Mouse (Mus musculus): Measurements from ENCODE around the gene Bad.
"Not testable (repeated sequence)": the region's sequence is repeated elsewhere in the genome, so short reads cannot be mapped to it uniquely, and the experiment has no call there.

Bad gene

DNA sequence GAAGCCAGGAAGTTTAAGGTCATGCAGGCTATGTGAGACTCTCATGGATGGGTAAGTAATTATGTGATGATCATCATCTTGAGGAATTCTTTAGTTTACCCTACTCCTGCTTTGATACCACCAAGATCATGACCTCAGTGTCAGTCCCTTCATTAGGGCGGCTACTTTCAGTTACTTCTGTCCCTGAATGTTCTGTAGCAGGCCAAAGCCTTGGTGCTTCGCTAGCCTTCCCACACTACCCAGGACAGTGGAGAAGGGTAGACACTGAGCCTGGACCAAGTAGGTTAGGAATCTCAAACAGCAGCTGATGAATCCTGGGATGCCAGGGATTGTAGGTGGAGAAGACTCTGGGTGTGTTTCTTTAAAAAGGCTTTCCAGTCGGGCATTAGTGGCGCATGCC is 39.8 kb downstream of the Bad start:
- in situ Hi-C loops (cut with MboI, MseI): no loop called here

- in situ Hi-C loops (cut with MboI, MseI): no loop called here
Measured at GRCm38 (mm10) chr19:6983621-6984020, 42.0 kb downstream of the Bad start.

GRCm38 (mm10) chr19:6985300-6985699 is 43.6 kb downstream of the Bad start:
- in situ Hi-C loops (cut with MboI, MseI): no loop called here

GRCm38 (mm10) chr19:6985951-6986708 is 44.5 kb downstream of the Bad start:
- in situ Hi-C loops (cut with MboI, MseI): no loop called here

DNA sequence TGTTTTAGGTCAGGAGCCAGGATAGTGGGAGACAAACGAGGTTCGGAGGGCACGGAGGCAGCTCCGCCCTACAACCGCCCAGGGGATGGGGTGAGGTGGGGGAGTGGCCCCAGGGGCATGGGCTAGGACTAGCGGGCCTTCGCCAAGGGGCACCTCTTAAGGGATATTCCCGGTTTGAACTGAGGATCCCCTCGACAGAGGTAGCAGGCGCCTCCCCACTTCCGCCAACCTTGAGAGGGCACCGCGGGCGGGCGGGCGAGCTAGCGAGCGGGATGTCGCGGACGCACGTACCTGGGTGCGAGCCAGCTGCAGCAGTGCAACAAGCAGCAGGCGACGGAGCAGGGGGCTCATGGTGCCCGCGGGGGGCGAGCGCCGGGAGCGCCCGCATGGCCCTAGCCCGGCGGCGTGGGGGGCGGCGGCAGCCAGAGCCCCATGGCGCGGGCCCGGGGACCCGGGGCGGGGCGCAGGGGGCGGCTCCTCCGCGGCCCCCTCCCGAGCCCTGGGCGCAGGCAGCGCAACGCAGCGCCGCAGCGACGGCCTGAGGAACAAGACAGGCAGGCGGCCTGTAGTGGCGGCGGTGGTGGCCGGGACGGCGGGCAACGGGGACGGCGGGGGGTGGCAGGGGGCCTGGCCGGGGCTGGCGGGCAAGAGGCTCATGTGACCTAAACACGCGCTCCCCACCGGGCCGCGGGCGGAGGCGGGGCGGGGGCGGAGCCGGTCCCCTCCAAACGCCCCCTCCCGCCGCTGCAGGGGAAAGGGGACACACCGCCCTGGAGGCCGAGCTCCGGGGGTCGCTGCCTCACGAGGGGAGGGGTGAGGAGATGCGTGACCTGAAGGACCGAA is 45.6 kb downstream of the Bad start, which contains the start of gene Vegfb:
Gene Vegfb, minus strand, starts transcription at position 591 of the 843 bp plus-strand sequence.
- in situ Hi-C loops (cut with MboI, MseI): no loop called here

DNA sequence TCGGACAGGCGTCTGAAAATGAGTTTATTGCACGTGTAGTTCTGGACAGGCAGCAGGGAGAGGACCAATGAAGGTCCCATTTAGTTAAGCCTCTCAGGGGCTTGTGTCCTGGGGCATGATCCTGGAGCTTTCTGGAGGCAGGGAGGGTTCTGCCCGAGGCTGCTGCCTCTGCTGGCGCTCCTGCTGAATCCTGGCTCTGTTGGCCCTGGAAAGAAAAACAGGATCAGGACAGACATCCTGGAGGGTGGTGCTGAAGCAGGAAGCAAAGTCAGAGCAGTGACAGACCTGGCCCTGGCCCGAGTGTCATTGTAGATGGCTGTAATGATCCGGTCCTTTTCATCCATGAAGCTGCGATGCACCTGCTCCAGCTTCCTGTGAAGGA is 46.2 kb downstream of the Bad start:
- in situ Hi-C loops (cut with MboI, MseI): no loop called here

- in situ Hi-C loops (cut with MboI, MseI): no loop called here
Measured at GRCm38 (mm10) chr19:6989251-6989650, 47.6 kb downstream of the Bad start.

DNA sequence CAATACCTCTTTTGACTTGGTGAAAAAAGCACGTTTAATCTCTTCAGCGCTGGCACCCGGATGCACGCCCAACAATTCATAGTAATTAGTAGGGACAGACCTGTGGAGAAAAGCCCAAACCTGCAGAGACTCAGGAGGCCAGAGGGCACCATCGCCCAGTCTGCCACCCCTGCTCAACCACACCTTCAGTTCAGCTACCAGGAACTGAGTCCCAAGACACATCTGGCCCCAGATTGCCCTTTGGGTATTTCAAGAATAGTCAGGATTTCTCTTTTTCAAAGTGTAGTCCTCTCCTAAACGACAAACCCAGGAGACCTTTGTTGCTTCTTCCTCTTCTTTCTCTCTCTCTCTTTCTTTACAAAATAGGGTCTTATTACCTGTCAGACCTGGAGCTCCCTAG is 49.1 kb downstream of the Bad start:
- in situ Hi-C loops (cut with MboI, MseI): no loop called here

DNA sequence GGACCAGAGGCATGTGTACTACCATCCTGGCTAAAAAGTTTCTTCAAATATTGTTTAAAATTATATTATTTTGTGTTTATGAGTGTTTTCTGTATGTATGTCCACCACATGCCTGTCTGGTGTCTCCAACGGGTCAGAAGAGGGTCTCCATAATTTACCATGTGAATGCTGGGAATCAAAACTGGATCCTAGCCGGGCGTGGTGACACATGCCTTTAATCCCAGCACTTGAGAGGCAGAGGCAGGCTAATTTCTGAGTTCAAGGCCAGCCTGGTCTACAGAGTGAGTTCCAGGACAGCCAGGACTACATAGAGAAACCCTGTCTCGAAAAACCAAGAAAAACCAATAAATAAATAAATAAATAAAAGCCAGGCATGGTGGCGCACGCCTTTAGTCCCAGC is 49.5 kb downstream of the Bad start:
- in situ Hi-C loops (cut with MboI, MseI): not testable (repeated sequence)

DNA sequence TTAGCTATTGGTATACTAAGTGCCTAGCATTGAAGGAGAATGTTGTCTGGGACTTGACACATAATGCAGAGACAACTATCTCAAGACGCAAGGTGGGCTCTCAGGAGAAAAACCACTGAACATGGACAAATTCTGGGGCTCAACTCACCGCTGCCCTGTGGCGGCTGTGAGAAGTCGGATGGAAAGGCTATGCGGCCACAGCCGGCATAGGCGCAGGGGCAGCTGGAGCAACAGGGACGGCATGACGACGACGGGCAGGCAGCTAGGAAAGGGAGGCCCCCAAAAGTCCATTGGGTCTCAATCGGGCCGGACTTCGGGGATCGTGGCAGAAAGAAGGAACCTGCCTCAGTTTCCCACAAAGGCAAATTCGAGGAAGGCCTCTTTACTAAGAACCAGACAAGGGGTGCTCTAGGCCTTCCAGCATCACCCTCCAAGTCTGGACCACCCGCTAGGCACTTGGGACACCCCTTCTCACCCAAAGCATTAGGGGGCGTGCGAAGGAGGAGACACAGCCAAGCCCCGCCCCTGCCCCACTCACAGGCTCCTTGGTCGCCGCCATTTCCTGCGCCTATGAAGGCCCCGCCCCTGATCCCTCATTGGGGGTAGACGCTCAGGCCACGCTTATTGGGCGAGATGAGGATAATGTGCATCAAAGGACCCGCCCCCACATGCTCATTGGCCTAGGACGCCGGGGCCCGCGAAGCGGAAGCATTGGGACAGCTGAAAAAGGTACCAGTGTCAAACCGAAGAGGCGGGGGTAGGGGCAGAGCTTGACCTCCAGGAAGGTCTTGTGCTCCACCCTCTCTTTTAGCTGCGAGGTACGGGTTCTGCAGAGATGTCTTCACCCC is 50.6 kb downstream of the Bad start, which contains the start of gene Dnajc4:
Gene Dnajc4, minus strand, starts transcription at position 562 of the 848 bp plus-strand sequence.
- in situ Hi-C loops (cut with MboI, MseI): no loop called here

- in situ Hi-C loops (cut with MboI, MseI): no loop called here
Measured at GRCm38 (mm10) chr19:6993011-6993770, 51.5 kb downstream of the Bad start.

DNA sequence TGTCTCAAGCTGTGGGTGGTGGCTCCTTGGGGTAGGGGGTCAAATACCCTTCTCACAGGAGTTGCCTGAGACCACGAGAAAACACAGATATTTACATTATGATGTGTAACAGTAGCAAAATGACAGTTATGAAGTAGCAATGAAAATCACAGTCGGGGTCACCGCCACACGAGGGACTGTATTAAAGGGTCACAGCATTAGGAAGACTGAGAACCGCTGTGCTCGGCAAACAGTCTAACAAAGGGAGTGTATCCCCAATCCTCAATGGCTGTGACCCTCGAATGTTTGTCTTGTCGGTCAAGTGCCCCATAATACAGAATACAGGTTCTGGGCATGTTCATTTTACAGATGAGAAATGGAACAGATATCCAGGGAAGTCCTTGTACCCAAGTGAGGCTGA is 52.3 kb downstream of the Bad start:
- in situ Hi-C loops (cut with MboI, MseI): no loop called here

- in situ Hi-C loops (cut with MboI, MseI): no loop called here
Measured at GRCm38 (mm10) chr19:6994489-6994888, 52.8 kb downstream of the Bad start.

- in situ Hi-C loops (cut with MboI, MseI): no loop called here
Measured at GRCm38 (mm10) chr19:6995255-6995991, 53.8 kb downstream of the Bad start.

DNA sequence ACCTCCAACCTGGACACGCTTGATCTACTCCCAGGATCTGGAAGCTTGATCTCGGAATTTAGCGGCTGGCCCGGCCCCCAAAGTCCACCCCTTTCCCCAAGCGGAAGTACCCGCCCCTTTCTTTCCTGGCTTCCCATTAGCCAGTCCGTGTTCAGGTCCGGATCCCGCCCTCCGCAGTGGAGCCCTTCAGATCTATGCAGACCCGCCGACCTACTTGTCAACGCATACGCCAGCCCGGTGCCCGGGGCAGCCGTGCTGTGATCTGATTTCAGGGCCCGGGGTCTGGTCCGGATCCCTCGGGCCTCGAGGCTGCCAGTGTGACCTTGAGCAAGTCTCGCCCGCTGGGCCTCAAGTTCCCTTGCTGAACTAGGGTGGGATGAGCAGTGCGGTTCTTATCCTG is 54.3 kb downstream of the Bad start, which contains the start of the genes Nudt22 and Trpt1:
Gene Nudt22, minus strand, starts transcription at position 112 of the 400 bp plus-strand sequence.
Gene Trpt1, plus strand, starts transcription at position 126 of the 400 bp plus-strand sequence.
- in situ Hi-C loops (cut with MboI, MseI): no loop called here

DNA sequence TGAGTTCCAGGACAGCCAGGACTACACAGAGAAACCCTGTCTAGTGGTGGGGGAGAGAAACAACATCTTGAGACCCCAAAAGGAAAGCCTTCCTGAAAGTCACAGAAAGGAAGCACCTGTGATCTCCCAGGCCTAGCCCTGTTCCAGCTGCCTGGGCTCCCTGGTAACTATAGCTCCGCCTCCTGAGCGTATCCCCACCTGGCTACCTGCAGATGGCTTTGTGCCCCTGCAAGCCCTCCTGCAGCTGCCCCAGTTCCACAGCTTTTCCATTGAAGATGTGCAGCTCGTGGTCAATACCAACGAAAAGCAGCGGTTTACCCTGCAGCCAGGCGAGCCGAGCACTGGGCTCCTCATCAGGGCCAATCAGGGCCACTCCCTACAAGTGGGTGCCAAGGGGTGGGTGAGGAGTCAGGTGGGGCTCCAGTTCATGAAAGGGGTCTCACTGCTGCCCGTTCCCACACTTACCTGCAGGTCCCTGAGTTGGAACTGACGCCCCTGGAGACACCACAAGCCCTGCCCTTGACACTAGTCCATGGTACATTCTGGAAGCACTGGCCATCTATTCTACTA is 56.1 kb downstream of the Bad start:
- in situ Hi-C loops (cut with MboI, MseI): no loop called here

GRCm38 (mm10) chr19:6999360-7000063 is 57.9 kb downstream of the Bad start:
- in situ Hi-C loops (cut with MboI, MseI): loop anchor here (10.0 kb wide), 1 partner anchor 345 kb away; no protein-coding TSS in a partner anchor
